Mouse (Mus musculus) lung, adult 2 months (tissue): ENCODE measurements around the gene 2010109A12Rik.
A peak's percentile ranks its signal among the peaks of the same experiment; 100 is the strongest.

ENCODE experiments used
- CTCF ChIP-seq: fragments of 200-500 bp; IDR thresholded peaks from 2 replicates; pipeline ENCODE4 v1.5.1; 2011; ENCODE audit warnings: mild to moderate bottlenecking, low read length, control low read depth; ENCODE audit not compliant: insufficient read depth
- POLR2A ChIP-seq: fragments of 200-500 bp; IDR thresholded peaks from 2 replicates; pipeline ENCODE4 v1.6.1; 2011; ENCODE audit warnings: low read depth, mild to moderate bottlenecking, control low read depth, low read length, borderline replicate concordance; ENCODE audit errors: extremely low read depth

DNA sequence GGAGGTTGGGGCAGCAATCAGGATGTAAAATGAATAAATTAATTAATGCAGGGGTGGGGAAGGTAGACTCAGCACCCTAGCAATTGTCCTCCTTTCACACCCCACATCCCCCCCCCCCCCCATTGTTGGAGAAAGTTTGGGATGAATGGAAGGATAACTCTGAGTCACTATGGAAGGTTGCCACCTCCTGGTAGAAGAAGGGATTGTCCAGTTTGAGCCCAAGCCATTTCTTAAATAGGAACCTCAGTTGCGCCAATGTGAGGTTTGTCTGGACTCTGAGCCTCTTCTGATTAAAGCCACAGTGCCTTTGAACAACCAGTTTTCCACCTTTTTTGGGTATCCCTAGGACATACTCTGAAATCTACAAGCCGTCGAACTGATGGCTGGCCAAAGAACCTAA is 42.8 kb upstream of the 2010109A12Rik start:
- TF ChIP-seq POLR2A (no peak), CTCF (peak; percentile 55)
